Mouse (Mus musculus) frontal cortex, adult (tissue): ENCODE measurements around the gene Mri1.
A peak's percentile ranks its signal among the peaks of the same experiment; 100 is the strongest.

Source experiments
- ATAC-seq: cut with Nextera tagmentation; 2 replicates; pipeline ENCODE4 v1.9.2; 2017; ENCODE audit warnings: mild to moderate bottlenecking, moderate library complexity, mixed read lengths; ENCODE audit not compliant: low TSS enrichment

Gene Mri1

DNA sequence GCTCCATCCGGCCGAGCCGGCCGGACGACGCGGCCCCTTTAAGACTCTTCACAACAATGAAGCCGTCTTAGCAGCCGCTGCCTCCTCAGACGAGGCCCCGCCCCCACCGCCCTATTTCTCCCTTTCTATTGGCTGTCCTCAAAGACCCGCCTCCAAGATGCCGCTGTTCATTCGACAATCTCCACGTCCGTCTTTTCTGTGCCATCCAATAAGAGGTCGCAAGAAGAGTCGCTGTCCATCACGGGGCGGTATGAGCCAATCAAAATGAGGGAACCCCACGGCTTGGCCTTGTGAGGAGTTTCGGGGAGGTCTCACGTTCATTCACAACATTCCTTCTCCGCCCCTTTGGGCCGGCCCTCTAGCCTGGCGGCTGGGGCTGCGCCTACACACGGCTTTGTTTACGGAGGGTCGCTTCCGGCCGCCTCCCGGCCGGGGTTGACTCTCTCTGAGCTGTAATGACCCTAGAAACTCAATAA is 20.1 kb downstream of the Mri1 start, which contains the start of gene Zswim4:
Gene Zswim4, minus strand, starts transcription at position 58 of the 476 bp plus-strand sequence.
- ATAC-seq: peak; percentile 98

DNA sequence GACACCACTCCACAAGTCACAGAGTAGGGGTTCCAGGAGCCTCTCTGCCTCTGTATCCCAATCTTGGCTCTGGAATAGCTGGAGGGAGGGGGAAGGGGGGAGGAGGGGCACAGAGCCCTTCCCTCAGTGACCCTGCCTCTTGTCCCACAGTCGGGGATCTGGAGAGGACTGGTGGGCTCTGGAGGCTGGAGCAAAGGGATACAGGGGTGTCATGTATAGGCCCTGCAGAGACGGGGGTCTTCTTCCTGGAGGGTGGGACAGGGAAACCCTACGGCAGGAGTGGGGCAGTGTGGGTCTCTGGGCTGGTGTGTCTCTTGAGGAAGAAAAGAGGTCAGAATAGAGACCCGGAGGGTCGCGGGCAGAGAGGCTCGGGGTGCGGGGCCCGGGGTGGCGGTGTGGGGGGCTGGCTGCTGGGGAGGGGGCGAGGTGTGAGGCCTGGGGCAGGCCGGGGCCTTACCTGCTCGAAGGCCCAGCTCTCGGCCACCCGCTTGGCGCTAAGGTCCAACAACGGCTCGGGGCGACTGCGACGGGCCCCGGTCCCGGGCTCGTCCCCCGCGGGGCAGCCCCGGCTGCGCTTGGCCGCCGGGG is 20.6 kb downstream of the Mri1 start:
- ATAC-seq: no peak

DNA sequence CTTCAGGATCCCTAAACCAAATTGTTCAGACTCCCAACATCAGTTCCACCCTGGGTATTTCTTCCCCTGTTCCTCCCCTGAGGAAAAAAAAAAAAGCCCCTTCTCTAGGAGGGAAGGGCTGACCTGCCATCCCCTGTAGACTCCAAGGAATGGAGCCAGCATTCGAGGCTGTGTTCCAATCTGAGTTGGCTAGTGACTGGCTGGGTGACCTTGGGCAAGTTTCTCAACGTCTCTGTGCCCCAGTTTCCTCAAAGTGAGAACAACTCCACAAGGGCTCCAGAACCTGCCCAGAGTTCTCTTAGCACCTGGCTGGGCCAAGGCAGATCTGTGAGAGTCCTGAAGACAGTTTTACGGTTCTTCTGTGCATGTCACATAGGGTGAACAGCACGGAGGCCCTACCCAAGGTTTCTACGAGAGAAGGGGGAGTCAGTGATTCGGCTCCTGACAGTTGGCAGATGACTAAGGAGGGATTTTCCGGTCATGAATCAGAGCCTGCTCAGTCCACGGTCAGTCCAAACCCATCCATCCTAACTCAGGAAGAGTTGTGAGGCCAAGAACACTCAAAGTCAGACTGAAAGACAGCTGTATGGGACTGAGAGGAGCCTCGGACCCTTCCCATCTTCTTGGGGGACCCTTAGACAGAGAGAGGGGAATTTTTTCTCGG is 21.2 kb downstream of the Mri1 start:
- ATAC-seq: no peak

DNA sequence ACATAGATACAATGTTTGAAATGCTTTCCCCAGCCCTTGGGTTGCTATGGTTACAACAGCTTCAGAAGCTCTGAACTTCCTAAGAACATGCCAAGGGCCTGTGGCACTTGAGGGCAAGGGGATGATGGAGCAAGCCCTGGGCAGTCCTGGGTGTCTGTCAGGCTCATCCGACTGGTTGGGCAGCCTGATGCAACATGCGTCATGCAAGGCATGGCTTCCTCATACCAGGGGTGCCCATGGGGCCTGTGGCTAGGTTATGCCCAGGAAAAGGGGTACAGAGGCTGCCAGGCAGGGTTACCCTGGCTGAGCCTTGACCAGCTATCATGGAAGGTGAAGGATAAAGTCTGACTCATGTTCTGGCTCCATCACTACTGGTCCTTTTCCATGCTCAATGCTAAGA is 24.1 kb downstream of the Mri1 start:
- no peak for ATAC-seq

DNA sequence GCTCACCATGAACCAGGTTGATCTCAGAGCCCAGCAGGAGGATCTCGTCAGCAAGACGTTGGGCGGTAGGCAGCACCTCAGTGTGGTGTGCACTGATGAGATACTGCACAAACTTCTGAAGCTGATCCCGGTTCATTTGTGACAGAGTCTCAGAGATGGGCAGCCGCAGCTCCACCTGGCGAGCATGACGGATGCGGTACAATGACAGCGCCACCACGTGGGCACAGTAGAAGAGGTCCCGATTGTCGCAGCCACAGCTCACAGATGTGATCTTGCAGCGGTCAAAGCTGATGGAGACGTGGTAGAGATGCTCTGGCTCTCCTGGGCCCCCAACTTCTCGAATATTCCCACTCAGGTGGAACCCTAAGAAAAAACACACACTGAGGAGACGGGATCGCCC is 26.4 kb downstream of the Mri1 start:
- ATAC-seq: no peak

DNA sequence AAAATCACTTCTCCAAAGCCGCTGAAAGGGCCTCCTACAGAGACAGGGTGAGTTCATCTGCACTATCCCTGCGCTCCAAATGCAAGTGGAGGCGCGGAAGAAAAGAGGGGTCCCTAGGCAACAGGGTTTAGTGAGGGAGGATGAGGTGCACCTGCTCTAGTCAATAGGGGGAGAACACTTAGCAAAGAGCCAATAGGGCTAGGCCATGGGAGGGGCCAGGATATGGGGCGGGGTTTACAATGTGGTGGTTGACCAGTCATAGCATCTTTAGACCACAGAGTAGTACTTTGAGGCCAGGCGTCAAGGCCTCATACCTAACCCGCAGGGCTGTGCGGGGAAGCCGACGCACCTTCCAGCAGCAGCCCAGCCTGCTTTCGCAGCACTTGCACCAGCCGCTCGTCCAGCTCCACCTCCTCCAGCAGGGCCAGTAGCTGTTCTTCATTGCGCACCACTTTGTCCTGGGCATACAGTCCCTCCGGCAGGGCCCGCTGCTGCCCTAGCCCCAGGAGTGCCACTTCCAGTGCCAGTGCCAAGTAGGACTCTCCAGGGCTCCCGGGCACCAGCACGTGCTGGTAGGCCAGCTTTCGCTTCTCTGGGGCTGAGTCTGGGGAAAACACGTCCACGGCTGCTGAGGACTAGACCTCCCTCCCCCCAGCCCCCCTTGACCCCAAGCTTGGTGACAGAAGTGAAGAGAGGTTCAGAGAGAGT is 33.6 kb downstream of the Mri1 start:
- no peak for ATAC-seq

DNA sequence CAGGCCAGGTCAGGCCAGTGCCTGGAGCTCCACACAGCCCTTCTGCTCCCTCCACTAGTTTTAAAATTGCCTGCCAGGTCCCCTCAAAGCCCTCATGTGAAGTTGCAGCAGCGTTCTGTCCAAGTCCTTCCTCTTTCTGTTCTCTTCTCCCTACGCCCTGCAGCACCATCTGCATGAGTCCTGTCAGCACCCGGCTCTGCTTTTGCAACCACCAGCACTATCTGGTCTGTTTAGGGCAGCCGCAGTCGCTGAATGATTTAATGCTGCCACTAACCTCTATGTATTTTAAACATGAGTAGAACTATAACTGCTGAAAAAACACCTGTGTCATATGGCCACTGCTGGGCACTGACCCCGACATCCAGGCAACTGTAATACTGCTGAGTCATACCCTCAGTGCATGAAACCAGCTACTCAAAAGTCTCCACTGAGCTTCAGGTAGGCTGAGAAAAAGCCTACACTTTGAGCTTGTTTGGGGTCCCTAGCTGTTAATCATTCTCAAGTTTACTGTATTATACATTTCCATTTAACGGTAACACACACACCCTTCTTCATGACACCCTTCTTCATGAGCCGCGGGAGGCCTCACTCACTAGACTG is 34.5 kb downstream of the Mri1 start:
- ATAC-seq: peak; percentile 50; the same call in 1 of the 2 replicates

DNA sequence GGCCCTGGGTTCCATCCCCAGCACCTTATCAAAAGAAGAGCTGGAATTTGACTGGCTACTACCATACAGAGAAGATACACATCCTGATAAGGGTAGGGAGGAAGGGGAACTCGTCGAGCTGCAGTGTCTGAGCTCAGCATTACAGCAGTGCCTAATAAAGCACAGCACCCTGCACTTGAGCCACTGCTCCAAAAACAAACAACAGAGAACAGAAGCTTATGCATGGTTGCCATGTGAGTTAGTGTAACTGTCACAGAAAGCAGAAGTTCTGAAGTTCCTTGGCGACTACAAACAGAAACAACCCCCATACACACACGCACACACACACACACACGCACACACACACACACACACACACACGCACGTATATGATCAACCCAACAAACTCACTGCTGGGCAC is 37.0 kb downstream of the Mri1 start:
- no peak for ATAC-seq

DNA sequence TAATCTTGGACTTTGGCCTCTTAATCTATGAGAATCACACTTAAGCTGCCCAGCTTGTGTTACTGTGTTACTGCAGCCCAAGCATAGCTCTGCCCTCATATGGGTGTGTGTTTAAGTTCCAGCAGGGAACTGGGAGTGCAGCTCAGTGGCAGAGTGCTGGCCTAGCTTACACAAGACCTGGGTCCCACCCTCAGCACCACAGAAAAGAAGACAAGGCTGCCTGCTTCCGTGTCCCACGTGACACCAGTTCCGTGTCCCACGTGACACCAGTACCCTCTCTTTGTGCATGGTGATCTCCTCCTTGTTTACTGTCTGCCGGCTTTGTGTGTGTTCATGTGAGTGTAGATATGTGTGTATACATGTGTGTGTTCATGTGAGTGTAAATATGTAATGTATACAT is 39.0 kb downstream of the Mri1 start:
- ATAC-seq: no peak

DNA sequence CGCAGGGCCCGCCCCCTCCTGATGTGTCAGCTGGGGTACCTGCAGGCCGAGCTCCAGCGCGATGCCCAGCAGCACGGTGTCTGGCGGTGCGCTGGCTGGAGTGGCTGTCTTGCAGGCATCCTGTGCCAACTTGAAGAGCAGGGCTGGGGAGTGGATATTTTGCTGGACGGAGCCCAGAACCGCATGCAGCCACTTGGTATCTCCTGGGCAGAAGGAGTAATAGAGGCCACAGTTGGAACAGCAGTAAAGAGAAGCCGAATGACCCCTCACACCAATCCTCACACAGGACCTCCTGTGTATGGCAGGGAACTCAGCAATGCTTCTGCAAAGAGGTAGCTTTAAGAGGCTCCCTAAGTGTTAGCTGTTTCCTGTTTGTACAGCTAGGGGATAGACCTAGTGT is 39.9 kb downstream of the Mri1 start:
- no peak for ATAC-seq

DNA sequence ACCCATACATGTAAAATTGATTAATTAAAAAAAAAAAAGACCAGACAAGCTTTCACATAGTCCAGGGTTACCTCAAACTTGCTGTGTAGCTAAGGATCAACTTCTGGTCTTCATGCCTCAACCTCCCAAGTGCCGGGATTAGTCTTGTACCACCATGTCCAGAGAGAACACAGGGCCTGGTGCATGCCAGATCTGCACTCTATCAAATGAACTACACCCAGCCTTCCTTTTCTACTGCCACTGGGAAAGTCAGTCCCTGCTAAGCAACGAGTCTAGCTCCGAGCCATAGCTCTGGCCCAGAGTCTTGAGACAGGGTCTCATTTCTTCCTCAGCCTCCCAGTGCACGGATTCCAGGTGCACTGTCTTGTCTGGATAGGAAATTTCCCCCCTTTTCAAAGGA is 43.8 kb downstream of the Mri1 start:
- ATAC-seq: no peak

DNA sequence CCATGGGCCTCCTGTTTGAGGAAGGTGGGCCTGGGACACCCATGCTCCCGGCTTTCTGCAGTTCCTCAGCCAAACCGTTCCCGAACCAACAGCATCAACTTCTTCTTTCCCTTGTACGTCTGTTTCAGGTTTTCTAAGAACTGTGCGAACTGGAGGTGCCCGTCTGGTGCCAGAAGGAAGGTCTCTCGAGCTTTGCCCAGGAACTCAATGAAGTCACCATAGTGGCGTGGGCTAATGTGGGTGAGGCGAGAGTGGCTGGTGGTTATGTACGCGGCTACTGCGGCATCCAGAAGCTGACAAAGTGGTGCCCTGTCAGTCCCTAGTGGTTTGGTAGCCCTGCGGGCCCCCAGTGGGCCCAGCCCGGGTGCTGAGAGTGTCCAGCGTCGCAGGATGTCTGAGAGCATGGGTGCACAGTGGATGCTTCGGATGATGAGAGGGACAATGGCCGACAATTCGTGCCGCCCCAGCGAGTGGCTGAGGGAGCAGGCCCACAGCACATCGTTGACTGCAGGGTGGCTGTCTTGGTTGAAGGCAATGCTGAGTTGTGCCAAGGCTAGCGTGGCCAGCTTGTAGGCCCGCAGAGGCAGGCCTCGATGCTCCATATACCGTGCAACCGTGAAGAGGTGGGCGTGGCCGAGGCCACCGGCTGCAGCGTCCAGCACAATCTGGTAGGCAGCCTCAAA is 45.1 kb downstream of the Mri1 start:
- ATAC-seq: no peak

DNA sequence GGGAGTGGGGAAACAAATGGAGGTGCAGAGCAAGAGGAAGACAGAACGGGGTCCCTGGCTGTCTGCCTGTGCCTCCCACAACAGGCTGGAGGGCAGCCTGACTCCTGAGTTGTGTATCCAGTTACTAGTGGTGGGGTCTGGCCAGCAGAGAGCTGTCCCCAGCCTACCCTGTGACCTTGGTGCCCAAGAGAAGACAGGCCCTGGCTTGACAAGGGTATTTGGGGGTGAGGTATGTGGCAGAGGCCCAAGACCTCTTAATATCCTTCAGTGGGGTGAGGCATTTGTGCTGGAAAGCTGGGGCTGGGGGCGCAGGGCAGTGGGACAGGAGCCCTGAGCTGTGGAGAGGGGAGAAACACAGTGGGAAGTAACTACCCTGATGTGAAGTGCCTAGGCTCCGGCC is 45.9 kb downstream of the Mri1 start:
- no peak for ATAC-seq

DNA sequence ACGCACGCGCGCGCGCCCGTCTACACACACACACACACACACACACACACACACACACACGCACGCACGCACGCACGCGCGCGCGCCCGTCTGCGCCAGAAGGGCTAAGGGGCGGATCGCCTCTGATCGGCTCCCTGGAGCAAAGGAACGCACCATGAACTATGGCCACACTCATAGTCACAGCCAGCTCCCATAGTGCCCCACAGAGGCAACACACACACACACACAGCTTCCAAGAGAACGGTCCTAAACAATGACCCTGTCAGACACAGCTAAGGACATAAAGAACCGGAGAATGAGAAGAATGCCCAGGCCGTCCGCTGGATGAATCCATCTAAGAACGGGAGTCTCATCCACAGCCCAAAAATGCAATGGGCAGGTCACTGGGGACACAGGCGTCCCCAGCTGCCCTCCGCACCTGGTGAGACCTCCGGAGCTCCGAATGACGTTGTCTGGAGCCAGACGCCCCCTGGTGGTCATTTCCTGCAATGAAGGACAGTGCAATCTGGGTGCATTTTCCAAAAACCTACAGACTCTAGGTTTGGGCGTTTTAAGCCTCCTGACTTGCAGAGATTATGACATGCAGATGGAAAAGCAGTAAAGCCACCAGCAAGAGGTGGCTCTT is 46.8 kb downstream of the Mri1 start:
- peak; percentile 59 for ATAC-seq

DNA sequence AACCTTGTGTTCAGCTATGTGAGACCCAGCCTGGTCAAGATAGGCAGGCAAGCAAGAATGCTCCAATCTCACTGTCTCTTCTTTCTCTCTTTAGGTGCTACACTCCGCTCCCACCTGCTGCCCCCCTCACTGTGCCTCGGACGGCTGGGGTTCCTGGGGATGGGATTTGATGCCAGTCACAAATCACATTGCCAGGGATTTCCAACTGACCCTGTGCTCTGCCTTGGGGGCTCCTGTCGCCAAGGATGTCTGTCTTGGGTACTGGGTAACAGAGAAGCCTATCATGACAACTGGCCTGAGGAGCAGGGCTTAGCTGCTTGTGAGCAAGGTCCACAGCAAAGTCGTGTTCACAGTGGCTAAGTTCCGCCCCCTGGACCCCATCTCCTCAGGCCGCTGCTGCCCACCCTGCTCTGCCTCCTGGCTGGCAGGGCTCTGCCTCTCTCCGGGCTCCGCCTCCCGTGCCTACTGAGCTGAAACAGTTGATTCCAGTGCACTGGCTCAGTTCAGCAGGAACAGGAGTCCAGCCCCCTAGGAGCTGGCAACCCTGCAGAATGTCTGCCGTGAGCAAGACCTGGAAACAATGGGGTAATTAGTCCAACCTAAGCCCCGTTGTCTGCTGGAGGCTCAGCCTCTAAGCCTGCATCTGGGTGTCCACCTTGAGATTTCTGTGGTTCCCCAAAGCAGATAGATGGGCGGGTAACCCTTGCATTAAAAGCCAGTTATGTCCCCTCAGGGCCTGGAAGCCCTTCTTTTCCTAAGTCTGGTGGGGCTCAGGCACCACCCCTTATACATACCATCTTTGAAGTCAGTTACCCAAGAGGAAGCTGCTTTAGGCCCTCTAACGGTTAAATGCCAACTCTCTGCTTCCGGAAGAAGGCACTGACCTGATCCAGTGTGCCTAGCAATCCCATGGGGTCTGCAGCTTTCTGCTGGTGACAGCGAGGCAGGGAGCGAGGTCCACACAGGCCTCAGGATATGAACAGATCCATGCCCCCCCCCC is 48.4 kb downstream of the Mri1 start:
- ATAC-seq: no peak

DNA sequence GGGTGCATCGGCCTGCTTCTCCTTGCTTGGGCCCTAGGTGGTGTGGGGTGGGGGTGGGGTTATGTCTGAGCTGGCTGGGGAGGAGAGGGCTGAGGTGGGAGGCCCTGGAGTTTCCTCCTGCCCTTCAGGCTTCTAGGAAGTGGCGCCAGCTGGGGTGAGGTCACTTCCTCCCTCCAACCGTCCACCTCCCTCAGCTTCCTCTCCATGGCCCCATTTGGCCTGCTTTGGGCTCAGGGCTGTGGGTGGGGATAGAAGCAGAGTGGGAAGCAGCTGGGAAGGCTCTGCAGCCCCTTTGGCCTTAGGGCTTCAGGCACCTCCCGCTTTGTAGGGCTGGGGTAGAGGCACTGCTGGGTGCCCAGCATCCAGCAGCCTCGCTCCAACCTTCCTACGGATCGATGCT is 49.3 kb downstream of the Mri1 start:
- ATAC-seq: no peak

DNA sequence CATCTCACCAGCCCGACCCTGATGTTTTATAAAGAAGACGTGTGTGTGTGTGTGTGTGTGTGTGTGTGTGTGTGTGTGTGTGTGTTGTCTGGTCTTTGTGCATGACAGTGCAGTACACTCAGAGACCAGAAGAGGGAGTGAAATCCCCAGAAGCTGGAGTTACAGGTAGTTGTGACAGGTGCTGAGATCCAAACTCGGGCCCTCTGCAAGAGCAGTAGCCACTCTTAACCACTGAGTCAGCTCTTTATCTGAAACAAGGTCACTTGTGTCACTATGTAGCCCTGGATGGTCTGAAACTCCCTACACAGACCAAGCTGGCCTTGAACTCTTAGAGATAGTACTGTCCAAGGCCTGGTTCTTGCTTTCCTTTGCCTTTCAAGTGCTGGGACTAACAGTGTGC is 50.5 kb downstream of the Mri1 start:
- no peak for ATAC-seq

DNA sequence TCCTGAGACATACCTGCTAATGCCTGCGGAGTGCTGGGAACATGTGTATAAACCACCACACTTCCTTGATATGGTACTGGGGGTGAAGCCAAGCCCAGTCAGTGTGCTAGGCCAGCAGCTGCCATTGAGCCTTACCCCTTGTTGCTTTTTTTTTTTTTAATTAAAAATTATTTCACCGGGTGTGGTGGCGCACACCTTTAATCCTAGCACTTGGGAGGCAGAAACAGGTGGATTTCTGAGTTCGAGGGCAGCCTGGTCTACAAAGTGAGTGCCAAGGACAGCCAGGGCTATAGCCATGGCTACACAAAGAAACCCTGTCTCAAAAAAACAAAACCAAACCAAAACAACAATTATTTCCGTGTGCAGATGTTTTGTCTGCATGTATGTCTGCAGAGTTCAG is 52.1 kb downstream of the Mri1 start:
- no peak for ATAC-seq

DNA sequence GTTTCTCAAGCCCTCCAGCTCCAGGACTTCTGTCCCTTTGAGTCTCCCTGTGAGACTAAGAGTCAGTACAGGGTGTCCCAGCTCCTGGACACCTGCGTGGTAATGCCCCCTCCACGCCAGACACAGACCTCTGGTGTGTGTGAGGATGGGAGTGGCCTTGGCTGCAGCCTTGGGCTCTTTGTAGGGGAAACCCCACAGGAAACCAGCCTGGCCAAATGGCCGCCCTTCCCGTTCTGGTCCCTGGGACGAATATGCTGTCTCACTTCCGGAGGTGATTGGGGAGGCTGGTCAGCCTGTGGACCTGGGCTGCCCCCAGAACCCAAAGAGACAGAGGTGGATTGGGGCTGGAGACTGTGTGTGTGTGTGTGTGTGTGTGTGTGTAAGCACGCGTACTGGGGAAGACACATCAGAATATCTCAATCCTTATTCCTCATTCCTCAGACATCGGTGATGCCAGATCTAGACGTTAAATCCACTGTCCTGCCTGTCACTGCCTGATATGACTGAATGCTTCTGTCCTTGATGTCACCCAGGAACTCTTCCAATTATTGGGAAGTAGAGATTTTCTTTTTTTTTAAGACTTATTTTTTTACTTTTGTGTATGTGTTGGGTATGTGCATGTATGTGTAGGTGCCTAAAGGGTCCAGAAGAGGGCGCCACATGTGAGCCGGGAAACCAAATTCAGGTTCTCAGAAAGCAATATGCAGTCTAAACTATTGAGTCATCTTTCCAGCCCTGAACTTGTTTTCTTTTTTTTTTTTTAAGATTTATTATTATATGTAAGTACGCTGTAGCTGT is 53.0 kb downstream of the Mri1 start:
- no peak for ATAC-seq
